Mouse (Mus musculus) left cerebral cortex, postnatal 14 days (tissue): ENCODE data around the gene Serpine2. TPM values are rescaled to one million over a fixed set of nuclear protein-coding genes. Genes with fewer than 3 reads are reported as not detected.

Experiments
- DNase-seq, 2 experiments: peaks; one replicate each; pipeline ENCODE4 v3.0.0; 2021 to 2022; ENCODE audit warnings: low spot score in 2 of 2, mixed read lengths in 1 of 2
- intact Hi-C: fragments of 180-260 bp; cut with DNase I; formaldehyde crosslinking; loops from one replicate; pipeline ENCODE4 v1.15.1; 2025
- total RNA-seq, 2 experiments: library from RNA; stranded (reverse); gene quantifications; 2 replicates each; pipeline ENCODE4 v1.2.3; 2021

Gene Serpine2
- total RNA-seq, 2 experiments from 2014 or later: 161 to 167 TPM

- DNase-seq: peak; percentile 47 to 58
- intact Hi-C loops: loop anchor here (5.0 kb wide), 1 partner anchor 34 kb away; no protein-coding TSS in a partner anchor
Observed at GRCm38 (mm10) chr1:79822806-79823525, 38.0 kb downstream of the Serpine2 start.

- DNase-seq: no peak
- intact Hi-C loops: no loop called here
Observed at GRCm38 (mm10) chr1:79819296-79819879, 41.6 kb downstream of the Serpine2 start.

- intact Hi-C loops: no loop called here
- DNase-seq: no peak
Observed at GRCm38 (mm10) chr1:79815446-79815845, 45.5 kb downstream of the Serpine2 start.

- intact Hi-C loops: no loop called here
- no peak for DNase-seq
Observed at GRCm38 (mm10) chr1:79809447-79809846, 51.5 kb downstream of the Serpine2 start.

- peak; percentile 35 to 45 for DNase-seq
- intact Hi-C loops: no loop called here
Observed at GRCm38 (mm10) chr1:79806865-79807264, 54.1 kb downstream of the Serpine2 start.

GRCm38 (mm10) chr1:79803614-79804013 lies 57.4 kb downstream of the Serpine2 start:
- intact Hi-C loops: no loop called here
- DNase-seq: no peak

GRCm38 (mm10) chr1:79802858-79803427 lies 58.0 kb downstream of the Serpine2 start:
- no peak for DNase-seq
- intact Hi-C loops: no loop called here

GRCm38 (mm10) chr1:79797084-79797483 lies 63.9 kb downstream of the Serpine2 start:
- DNase-seq: no peak
- intact Hi-C loops: no loop called here

- intact Hi-C loops: loop anchor here (1.0 to 5.0 kb wide), 3 partner anchors 320 to 726 kb away; no protein-coding TSS in a partner anchor
- DNase-seq: peak; percentile 56 to 62
Observed at GRCm38 (mm10) chr1:79786267-79786927, 74.6 kb downstream of the Serpine2 start.

- intact Hi-C loops: no loop called here
- DNase-seq: no peak
Observed at GRCm38 (mm10) chr1:79782433-79782832, 78.5 kb downstream of the Serpine2 start.

GRCm38 (mm10) chr1:79778011-79778410 lies 83.0 kb downstream of the Serpine2 start:
- intact Hi-C loops: loop anchor here (5.0 to 10.0 kb wide), 2 partner anchors 739 to 1053 kb away; no protein-coding TSS in a partner anchor
- DNase-seq: no peak

GRCm38 (mm10) chr1:79775927-79776458 lies 85.0 kb downstream of the Serpine2 start, which contains the start of the genes Mrpl44 and Wdfy1:
TSS of gene Mrpl44 (plus strand) at chr1:79776018.
TSS of gene Wdfy1 (minus strand) at chr1:79776143.
- intact Hi-C loops: loop anchor here (5.0 to 10.0 kb wide), 2 partner anchors 741 to 1051 kb away; no protein-coding TSS in a partner anchor
- peak; percentile 98 to 99 for DNase-seq

- intact Hi-C loops: loop anchor here (10.0 kb wide), 1 partner anchor 1049 kb away; no protein-coding TSS in a partner anchor
- DNase-seq: no peak
Observed at GRCm38 (mm10) chr1:79774164-79774780, 86.7 kb downstream of the Serpine2 start.

- DNase-seq: no peak
- intact Hi-C loops: no loop called here
Observed at GRCm38 (mm10) chr1:79768231-79768630, 92.7 kb downstream of the Serpine2 start.

GRCm38 (mm10) chr1:79764483-79764882 lies 96.5 kb downstream of the Serpine2 start:
- no peak for DNase-seq
- intact Hi-C loops: no loop called here

GRCm38 (mm10) chr1:79764031-79764430 lies 96.9 kb downstream of the Serpine2 start:
- DNase-seq: no peak
- intact Hi-C loops: no loop called here

GRCm38 (mm10) chr1:79762282-79763250 lies 98.4 kb downstream of the Serpine2 start:
- intact Hi-C loops: no loop called here
- no peak for DNase-seq

- intact Hi-C loops: no loop called here
- DNase-seq: no peak
Observed at GRCm38 (mm10) chr1:79761917-79762271, 99.1 kb downstream of the Serpine2 start.
